Mouse (Mus musculus): ENCODE measurements around the gene Pxk.

GRCm38 (mm10) chr14:8156947-8157346, 58.9 kb downstream of the Pxk start:
- TF ChIP-seq CTCF (IDR thresholded peaks at IDR 0.05; ENCODE audit: borderline replicate concordance, control insufficient read depth, extremely low read depth, insufficient read depth, low read length, poor library complexity) (no peak), POLR2A (IDR thresholded peaks at IDR 0.05; ENCODE audit: control insufficient read depth, extremely low read depth, insufficient read depth, low read length, poor library complexity) (no peak)
